20 mouse cellular contexts compared by ENCODE assay signal in the genomic region with DNA sequence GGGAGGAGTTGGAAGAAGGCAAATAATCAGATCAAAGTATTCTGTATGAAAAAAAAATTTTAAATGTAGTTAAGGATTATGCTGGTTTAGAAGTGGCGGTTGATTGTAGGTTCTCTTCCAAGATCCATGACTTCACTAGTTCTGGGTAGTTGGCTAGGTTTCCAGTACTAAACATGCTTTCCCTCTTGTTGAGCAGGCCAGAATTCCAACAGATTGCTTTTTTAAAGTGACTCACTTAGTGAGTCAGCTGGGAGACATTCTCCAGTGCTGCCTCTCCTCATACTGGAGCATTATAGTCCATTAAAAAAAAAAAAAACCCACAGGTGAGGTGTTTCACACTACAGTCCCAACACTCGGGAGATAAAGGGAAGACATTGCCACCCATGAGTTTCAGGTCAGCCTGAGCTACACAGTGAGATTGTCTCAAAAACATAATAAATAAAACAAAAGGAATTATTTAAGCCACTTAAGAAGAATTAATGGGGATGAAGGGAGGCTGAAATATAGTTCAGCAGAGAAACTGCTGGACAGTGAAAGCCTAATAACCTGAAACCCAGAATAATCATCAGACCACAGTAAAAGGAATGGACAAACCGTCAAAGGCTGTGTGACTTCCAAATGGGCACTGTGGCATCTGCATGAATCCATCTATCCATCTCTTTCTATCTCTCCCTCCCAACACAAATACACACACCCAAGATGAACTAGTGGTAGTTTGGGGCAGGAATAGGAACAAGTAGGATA. TPM values are rescaled to one million over a fixed set of nuclear protein-coding genes. Genes with fewer than 3 reads are reported as not detected.
DNase-seq lines count a peak whose midpoint lies in the region; ATAC-seq lines count a peak whose summit lies in the region.
"Had no signal": no experiment of that assay in that cellular context is flagged by ENCODE, and none has a peak within 500 bp of the region (broad histone marks: within the 10 kb centered on the region; RNA-seq: fewer than 3 reads in every experiment).

No protein-coding gene starts in this region.

- no peaks in the 10 kb centered on the region for H3K9me3 ChIP-seq in midbrain, embryonic 11.5 days (ENCODE audit: control insufficient read depth, low read length)
- H3K9me3 ChIP-seq in midbrain, embryonic 13.5 days, result no peaks in the 10 kb centered on the region
- H3K9me3 ChIP-seq: forebrain, embryonic 13.5 days; heart, embryonic 15.5 days; limb, embryonic 12.5 days had no signal

- H3K4me2 ChIP-seq in midbrain, embryonic 11.5 days, result no peak overlapping the region
- H3K4me2 ChIP-seq in midbrain, embryonic 13.5 days (replicated peaks), result no peak overlapping the region
- H3K4me2 ChIP-seq: forebrain, embryonic 13.5 days; heart, embryonic 15.5 days; limb, embryonic 12.5 days had no signal

- ATAC-seq in midbrain, embryonic 11.5 days (ENCODE audit: low FRiP score), result no peak
- ATAC-seq in midbrain, embryonic 13.5 days, result no peak
- ATAC-seq: forebrain, embryonic 13.5 days; hindbrain, embryonic 16.5 days had no signal

- peaks cover under 1% of the 10 kb centered on the region; the same call in 1 of the 2 replicates for H3K36me3 ChIP-seq in midbrain, embryonic 11.5 days (ENCODE audit: control insufficient read depth, insufficient read depth, low read length)
- H3K36me3 ChIP-seq in midbrain, embryonic 13.5 days, result peaks cover 2% of the 10 kb centered on the region; the same call in 1 of the 2 replicates
- H3K36me3 ChIP-seq: heart, embryonic 15.5 days had no signal

- no peaks in the 10 kb centered on the region for H3K27me3 ChIP-seq in midbrain, embryonic 11.5 days (ENCODE audit: control insufficient read depth, insufficient read depth, low read length)
- H3K27me3 ChIP-seq in midbrain, embryonic 13.5 days, result no peaks in the 10 kb centered on the region
- H3K27me3 ChIP-seq: forebrain, embryonic 13.5 days; heart, embryonic 15.5 days; limb, embryonic 12.5 days had no signal

- DNase-seq in heart, adult 9 months (ENCODE audit: low spot score in 2 of 2), result peak; percentile 48 to 49
- DNase-seq in heart, postnatal 14 days, result no peak
- peak; percentile 35 for DNase-seq in midbrain, embryonic 11.5 days (ENCODE audit: low spot score, missing footprints)
- peak; percentile 53 for DNase-seq in adipocyte (ENCODE audit: low spot score)
- DNase-seq in telencephalon, adult 2 months (ENCODE audit: low read depth, low spot score), result peak; percentile 66
- DNase-seq in urinary bladder, adult 2 months (ENCODE audit: low spot score), result no peak
- DNase-seq: adrenal gland, adult 8-10 months; cerebellum, adult 8-10 months; kidney, adult 2 months; kidney, postnatal 36 days; midbrain, embryonic 14.5 days; thymus, adult 18-20 months had no signal

- H3K4me3 ChIP-seq in midbrain, embryonic 11.5 days (ENCODE audit: low read depth, low read length), result no peak overlapping the region
- no peak overlapping the region for H3K4me3 ChIP-seq in midbrain, embryonic 13.5 days (replicated peaks)
- H3K4me3 ChIP-seq: forebrain, embryonic 13.5 days; heart, embryonic 15.5 days; left cerebral cortex, adult 2 months; limb, embryonic 12.5 days had no signal

- H3K9ac ChIP-seq in midbrain, embryonic 11.5 days (ENCODE audit: low read length), result no peak overlapping the region
- no peak overlapping the region for H3K9ac ChIP-seq in midbrain, embryonic 13.5 days (replicated peaks)
- H3K9ac ChIP-seq: forebrain, embryonic 13.5 days; heart, embryonic 15.5 days; limb, embryonic 12.5 days; liver, embryonic 14.5 days had no signal

- H3K27ac ChIP-seq in midbrain, embryonic 11.5 days (ENCODE audit: low read depth, low read length), result no peak overlapping the region
- H3K27ac ChIP-seq in midbrain, embryonic 13.5 days, result no peak overlapping the region
- H3K27ac ChIP-seq: forebrain, embryonic 13.5 days; heart, embryonic 15.5 days; left cerebral cortex, adult 2 months; limb, embryonic 12.5 days; liver, embryonic 14.5 days; macrophage had no signal

- 90% methylated on average over 3 of the region's 3 CpGs for WGBS in midbrain, embryonic 11.5 days
- 92% methylated on average over 3 of the region's 3 CpGs for WGBS in midbrain, embryonic 13.5 days

- intact Hi-C loops in heart, postnatal 14 days (cut with DNase I), result loop anchor here (5.0 to 10.0 kb wide), 2 partner anchors 78 to 140 kb away; a partner anchor contains a TSS

- peaks cover 4% of the 10 kb centered on the region for H3K4me1 ChIP-seq in midbrain, embryonic 11.5 days (ENCODE audit: control insufficient read depth, insufficient read depth, low read length)
- peaks cover 28% of the 10 kb centered on the region for H3K4me1 ChIP-seq in midbrain, embryonic 13.5 days (replicated peaks)

RNA-seq across cellular contexts. Expression of a gene that starts 5.2 kb away (rescaled TPM):
- total RNA-seq in heart, postnatal 14 days (2021), result 10 to 100 TPM; 29.0 to 32.6 TPM
- 40.6 and 47.3 TPM in 2 replicates for polyA plus RNA-seq in midbrain, embryonic 11.5 days (2014; fragmentation: Nextera tagmentation; extraction: Ambion mirVana)
- polyA plus RNA-seq in midbrain, embryonic 13.5 days (2015; fragmentation: Nextera tagmentation; extraction: Ambion mirVana), result 51.7 and 51.9 TPM in 2 replicates
- 73.1 and 88.4 TPM in 2 replicates for polyA plus RNA-seq in urinary bladder, adult 2 months (2012; rRNA removed)

RNA-seq across cellular contexts. Expression of a gene that starts 33.1 kb away (rescaled TPM):
- 10 to 100 TPM; 30.3 to 30.9 TPM for total RNA-seq in heart, postnatal 14 days (2021)
- polyA plus RNA-seq in midbrain, embryonic 11.5 days (2014; fragmentation: Nextera tagmentation; extraction: Ambion mirVana), result 42.2 and 45.7 TPM in 2 replicates
- 80.1 and 81.0 TPM in 2 replicates for polyA plus RNA-seq in midbrain, embryonic 13.5 days (2015; fragmentation: Nextera tagmentation; extraction: Ambion mirVana)
- polyA plus RNA-seq in urinary bladder, adult 2 months (2012; rRNA removed), result 20.3 and 23.0 TPM in 2 replicates

Comparison
In these comparisons a context has a peak if more than half of its experiments do, and no peak if none do; other contexts are left out.
1. DNase-seq: peak in heart, adult 9 months (2 of 2), midbrain, embryonic 11.5 days (single experiment), adipocyte (single experiment) and telencephalon, adult 2 months (single experiment); none in heart, postnatal 14 days (0 of 2) and urinary bladder, adult 2 months (single experiment).